Mouse (Mus musculus) ES-Bruce4 (cell line): ENCODE results near the gene Atg10. TPM values are rescaled to one million over a fixed set of nuclear protein-coding genes. Genes with fewer than 3 reads are reported as not detected.

Source experiments
- H3K27ac ChIP-seq: 2 replicates; pipeline ENCODE4 v1.5.1; 2012; ENCODE audit warnings: low read length, inconsistent platforms; ENCODE audit not compliant: insufficient read depth
- H3K27me3 ChIP-seq: 2 replicates; pipeline ENCODE4 v1.6.1; 2012; ENCODE audit warnings: mild to moderate bottlenecking, low read length, inconsistent platforms; ENCODE audit not compliant: control insufficient read depth, poor library complexity, insufficient read depth, severe bottlenecking
- H3K36me3 ChIP-seq: 2 replicates; pipeline ENCODE4 v1.6.1; 2012; ENCODE audit warnings: inconsistent platforms, mild to moderate bottlenecking, low read length, moderate library complexity; ENCODE audit not compliant: control insufficient read depth, poor library complexity, insufficient read depth, severe bottlenecking
- H3K4me1 ChIP-seq: one replicate; pipeline ENCODE4 v1.8.1; 2011; ENCODE audit warnings: low read length; ENCODE audit not compliant: control insufficient read depth, insufficient read depth
- H3K4me3 ChIP-seq: 2 replicates; pipeline ENCODE4 v1.5.1; 2011; ENCODE audit warnings: low read depth, mild to moderate bottlenecking, low read length
- H3K9ac ChIP-seq: 2 replicates; pipeline ENCODE4 v1.6.1; 2012; ENCODE audit warnings: low read depth, mild to moderate bottlenecking, inconsistent platforms; ENCODE audit not compliant: poor library complexity, severe bottlenecking
- H3K9me3 ChIP-seq: replicated peaks from 2 replicates; pipeline ENCODE4 v1.6.1; 2012; ENCODE audit warnings: mild to moderate bottlenecking, low read length, inconsistent platforms; ENCODE audit not compliant: control insufficient read depth, poor library complexity, insufficient read depth, severe bottlenecking
- CTCF ChIP-seq: IDR thresholded peaks from one replicate; pipeline ENCODE4 v1.8.1; 2011; ENCODE audit warnings: low read depth, low read length
- EP300 ChIP-seq: IDR thresholded peaks from 2 replicates; pipeline ENCODE4 v1.6.1; 2011; ENCODE audit warnings: low read depth, low read length; ENCODE audit not compliant: insufficient read depth
- POLR2A ChIP-seq: IDR thresholded peaks from one replicate; pipeline ENCODE4 v1.8.1; 2011; ENCODE audit warnings: low read length; ENCODE audit not compliant: insufficient read depth
- polyA plus RNA-seq: library from polyadenylated mRNA; stranded (reverse); fragments of >200 nt; gene quantifications from 2 replicates; pipeline ENCODE4 v1.2.4, GENCODE M21; 2011; ENCODE audit warnings: low read depth; ENCODE audit not compliant: missing spikeins, insufficient read depth, insufficient read length

The Atg10 gene
- polyA plus RNA-seq, 1 experiment, result 3.1 TPM

DNA sequence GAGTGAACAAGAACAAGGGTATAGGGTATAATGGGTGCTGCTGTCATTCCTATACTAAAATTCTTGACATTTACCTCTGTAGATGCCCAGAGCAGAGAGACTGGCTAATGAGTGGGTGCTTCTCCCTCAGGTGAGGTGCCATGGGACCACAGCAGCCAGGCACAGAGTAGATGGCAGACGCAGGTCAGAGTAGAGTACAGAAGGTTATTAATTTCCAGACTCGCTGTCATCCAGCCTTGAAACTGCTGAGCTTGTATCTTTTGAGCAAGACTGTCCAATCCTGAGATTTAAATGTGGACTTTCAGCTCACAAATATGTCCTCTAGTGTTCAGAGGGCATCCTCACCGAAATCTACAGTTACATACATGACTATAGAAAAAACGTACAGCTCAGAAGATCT, 128.9 kb downstream of the Atg10 start:
- TF ChIP-seq CTCF, result no peak
- no peak for TF ChIP-seq EP300
- no peak for TF ChIP-seq POLR2A
- no peaks in the 10 kb centered on the region for H3K9me3 ChIP-seq
- no peak overlapping the region for H3K4me3 ChIP-seq
- H3K36me3 ChIP-seq, result no peaks in the 10 kb centered on the region
- no peak overlapping the region for H3K9ac ChIP-seq
- H3K4me1 ChIP-seq, result no peaks in the 10 kb centered on the region
- no peak overlapping the region for H3K27ac ChIP-seq
- H3K27me3 ChIP-seq, result no peaks in the 10 kb centered on the region

DNA sequence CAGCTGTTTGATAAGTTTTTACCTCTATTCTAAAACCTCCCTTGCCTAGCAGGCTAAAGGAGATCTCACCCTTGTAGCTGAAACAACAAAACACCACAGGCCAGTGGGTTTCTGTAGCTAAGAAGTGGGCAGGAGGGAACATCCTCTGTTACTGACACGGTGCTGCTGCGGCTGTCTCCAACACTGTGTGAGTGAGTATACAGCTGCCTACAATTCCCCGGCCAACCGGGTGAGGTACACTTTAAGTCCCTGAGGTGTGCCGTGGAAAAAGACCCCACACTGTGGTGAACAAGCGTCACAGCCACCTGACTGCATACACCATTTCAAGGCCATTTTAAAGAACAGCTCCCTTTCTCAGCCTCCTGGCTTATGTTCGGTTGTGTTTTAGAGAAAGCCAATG, 129.6 kb downstream of the Atg10 start:
- H3K9ac ChIP-seq, result no peak overlapping the region
- no peaks in the 10 kb centered on the region for H3K4me1 ChIP-seq
- H3K27ac ChIP-seq, result no peak overlapping the region

DNA sequence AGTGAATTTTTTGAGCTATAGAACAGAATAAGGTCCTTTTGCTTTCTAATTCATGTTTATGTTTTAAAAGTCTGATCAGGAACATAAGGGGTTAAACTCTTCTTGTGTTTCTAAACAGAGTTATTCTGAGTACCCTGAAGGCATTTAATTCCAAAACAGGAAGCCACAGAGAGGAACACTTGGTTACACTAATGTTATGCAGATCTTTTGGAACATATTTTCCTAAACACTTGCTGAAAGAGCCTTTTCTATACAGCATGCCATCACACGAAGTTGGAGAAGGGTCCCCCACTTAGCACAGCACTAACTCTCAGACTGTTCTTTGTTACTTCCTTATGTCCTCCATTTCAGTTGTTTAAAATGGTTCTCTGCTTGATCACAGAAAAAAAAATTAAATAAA, 130.2 kb downstream of the Atg10 start:
- no peaks in the 10 kb centered on the region for H3K36me3 ChIP-seq
- no peaks in the 10 kb centered on the region for H3K4me1 ChIP-seq
- H3K27ac ChIP-seq, result no peak overlapping the region
- no peaks in the 10 kb centered on the region for H3K27me3 ChIP-seq
- TF ChIP-seq EP300, result no peak
- no peak overlapping the region for H3K9ac ChIP-seq
- no peaks in the 10 kb centered on the region for H3K9me3 ChIP-seq
- no peak overlapping the region for H3K4me3 ChIP-seq

More for the DNA sequence above, 129.6 kb downstream of the Atg10 start:
- no peaks in the 10 kb centered on the region for H3K9me3 ChIP-seq
- no peaks in the 10 kb centered on the region for H3K27me3 ChIP-seq
- no peak overlapping the region for H3K4me3 ChIP-seq
- no peaks in the 10 kb centered on the region for H3K36me3 ChIP-seq
- TF ChIP-seq EP300 (no peak), POLR2A (no peak), CTCF (no peak)

DNA sequence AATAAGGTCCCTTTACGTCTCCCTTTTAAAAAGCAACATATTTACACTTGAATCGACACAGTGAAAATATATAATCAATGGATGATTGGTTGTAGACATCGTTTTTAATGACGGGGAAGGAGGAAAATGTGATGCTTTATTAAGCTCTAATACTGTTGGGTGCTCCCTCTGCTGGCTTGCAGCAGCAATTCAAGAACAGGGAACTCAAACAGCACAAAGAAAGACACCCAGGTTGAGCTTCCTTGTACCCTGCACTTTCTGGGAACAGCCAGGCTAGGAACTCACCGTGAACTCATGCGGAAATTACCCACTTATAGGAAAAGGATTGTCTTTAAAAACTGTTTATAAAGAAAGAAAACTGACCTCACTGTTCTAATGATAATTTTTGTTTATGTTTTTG, 130.6 kb downstream of the Atg10 start:
- Histone ChIP-seq H3K27ac (no peak overlapping the region), H3K36me3 (no peaks in the 10 kb centered on the region)

DNA sequence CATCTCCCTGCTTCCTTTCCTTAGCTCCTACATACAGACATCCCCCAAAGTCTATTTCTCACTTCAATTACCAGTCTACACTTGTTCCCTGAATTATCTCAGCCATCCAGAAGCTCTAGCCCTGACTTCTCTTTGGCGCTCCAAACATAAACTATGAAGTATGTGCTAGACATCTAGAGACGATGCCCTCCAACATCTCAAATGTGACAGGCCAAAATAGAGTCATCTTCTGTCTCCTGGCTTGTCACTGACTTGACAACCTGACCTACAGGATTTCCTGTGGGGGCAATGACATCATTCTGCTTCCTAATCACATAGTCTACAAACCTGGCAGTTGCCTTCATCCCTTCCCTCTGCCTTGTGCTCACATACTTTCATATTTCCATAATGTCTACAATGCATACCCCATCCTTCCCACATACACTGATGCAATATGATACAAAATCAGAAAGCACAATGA, 132.0 kb downstream of the Atg10 start:
- Histone ChIP-seq H3K36me3 (no peaks in the 10 kb centered on the region), H3K9ac (no peak overlapping the region), H3K27me3 (no peaks in the 10 kb centered on the region), H3K9me3 (no peaks in the 10 kb centered on the region), H3K27ac (no peak overlapping the region), H3K4me1 (no peaks in the 10 kb centered on the region), H3K4me3 (no peak overlapping the region)
- no peak for TF ChIP-seq EP300
- no peak for TF ChIP-seq POLR2A
- TF ChIP-seq CTCF, result no peak

More for the DNA sequence above, 130.6 kb downstream of the Atg10 start:
- Histone ChIP-seq H3K4me3 (no peak overlapping the region), H3K9me3 (no peaks in the 10 kb centered on the region), H3K27me3 (no peaks in the 10 kb centered on the region), H3K9ac (no peak overlapping the region), H3K4me1 (no peaks in the 10 kb centered on the region)
- TF ChIP-seq POLR2A (no peak), CTCF (no peak), EP300 (no peak)

DNA sequence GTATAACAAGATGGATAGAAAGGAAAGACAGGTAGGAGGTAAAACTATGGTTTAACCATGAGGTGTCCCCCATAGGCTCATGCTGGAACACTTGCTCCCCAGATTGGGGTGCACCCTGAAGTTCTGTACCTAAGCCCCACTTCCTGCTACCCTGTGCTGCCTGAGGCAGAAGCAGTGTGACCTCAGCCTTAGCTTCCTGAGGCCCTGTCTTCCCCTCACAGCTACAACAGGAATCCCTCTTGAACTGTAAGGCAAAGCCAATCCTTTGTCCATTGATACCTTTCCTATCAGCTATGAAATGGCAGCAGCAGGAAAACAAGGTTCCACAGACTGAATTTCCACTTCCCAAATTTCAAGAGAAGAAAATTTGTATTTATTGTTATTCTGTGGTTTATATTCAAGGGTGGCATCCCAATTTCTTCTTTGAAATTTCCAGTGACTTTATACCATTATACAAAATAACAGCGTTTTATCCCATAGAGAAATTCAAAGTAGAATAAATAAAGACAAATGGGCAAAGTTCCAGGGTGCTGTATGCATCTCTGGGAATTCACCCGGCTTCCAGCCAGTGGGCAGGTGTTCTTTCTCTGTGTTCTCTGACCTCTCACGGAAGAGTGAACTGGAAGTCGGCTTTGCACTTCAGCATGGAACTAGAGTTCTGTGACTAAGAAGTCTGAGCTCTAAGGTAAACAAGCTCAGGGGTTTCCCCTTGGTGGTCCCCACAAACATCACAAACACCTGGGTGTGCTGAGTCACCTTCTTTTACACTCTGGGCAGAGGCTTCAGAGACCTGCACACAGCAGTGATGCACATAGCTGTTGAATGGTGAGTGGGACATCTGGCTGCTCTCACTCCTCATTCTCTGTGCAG, 132.7 kb downstream of the Atg10 start:
- no peaks in the 10 kb centered on the region for H3K4me1 ChIP-seq
- TF ChIP-seq POLR2A (no peak), CTCF (no peak), EP300 (no peak)
- no peaks in the 10 kb centered on the region for H3K27me3 ChIP-seq
- no peak overlapping the region for H3K27ac ChIP-seq
- no peaks in the 10 kb centered on the region for H3K9me3 ChIP-seq
- no peak overlapping the region for H3K4me3 ChIP-seq
- no peak overlapping the region for H3K9ac ChIP-seq
- no peaks in the 10 kb centered on the region for H3K36me3 ChIP-seq
